Mouse (Mus musculus): ENCODE data around the gene H1f0.

GRCm38 (mm10) chr15:79051461-79052360, 23.5 kb downstream of the H1f0 start:
- TF ChIP-seq POLR2A (IDR thresholded peaks at IDR 0.05; ENCODE audit: low read depth, low read length) (no peak), CTCF (conservative IDR thresholded peaks at IDR 0.05; ENCODE audit: insufficient read depth, insufficient read length, low read depth, low read length) (peak; percentile 1; the same call in 1 of the 2 replicates)

Measured in kidney, adult 2 months (tissue).